Mouse (Mus musculus) heart, adult 2 months (tissue): Measurements from ENCODE around the gene Hist3h2ba.

ENCODE experiments used
- CTCF ChIP-seq: fragments of 200-600 bp; IDR thresholded peaks from 2 replicates; pipeline ENCODE4 v1.8.1; 2022; ENCODE audit warnings: antibody characterized with exemption, mild to moderate bottlenecking, moderate library complexity
- EP300 ChIP-seq: fragments of 200-500 bp; IDR thresholded peaks from 2 replicates; pipeline ENCODE4 v1.6.1; 2011; ENCODE audit warnings: low read depth, low read length, control low read depth; ENCODE audit not compliant: insufficient read depth
- POLR2A ChIP-seq: fragments of 200-500 bp; IDR thresholded peaks from 2 replicates; pipeline ENCODE4 v1.6.1; 2011; ENCODE audit warnings: mild to moderate bottlenecking, low read depth, low read length, control low read depth; ENCODE audit not compliant: insufficient read depth

- TF ChIP-seq CTCF (no peak), POLR2A (no peak), EP300 (no peak)
These were observed 14.8 kb downstream of the Hist3h2ba start for GRCm38 (mm10) chr11:58963543-58963942.
